Mouse (Mus musculus) gonadal fat pad, adult 2 months (tissue): Measurements from ENCODE around the gene Hp. TPM values are rescaled to one million over a fixed set of nuclear protein-coding genes. Genes with fewer than 3 reads are reported as not detected.

Source experiments
- DNase-seq: peaks from one replicate; pipeline ENCODE4 v3.0.0-alpha.2; 2012; ENCODE audit warnings: low read depth
- polyA plus RNA-seq: library from polyadenylated mRNA; depleted of rRNA; stranded (reverse); fragments of >200 nt; gene quantifications from 2 replicates; pipeline ENCODE4 v1.2.3, GENCODE M21; 2012; rRNA removed

Gene Hp
- polyA plus RNA-seq, 1 experiment: 2,456 TPM

GRCm38 (mm10) chr8:109564766-109565165 is 14.2 kb downstream of the Hp start:
- DNase-seq: no peak

DNA sequence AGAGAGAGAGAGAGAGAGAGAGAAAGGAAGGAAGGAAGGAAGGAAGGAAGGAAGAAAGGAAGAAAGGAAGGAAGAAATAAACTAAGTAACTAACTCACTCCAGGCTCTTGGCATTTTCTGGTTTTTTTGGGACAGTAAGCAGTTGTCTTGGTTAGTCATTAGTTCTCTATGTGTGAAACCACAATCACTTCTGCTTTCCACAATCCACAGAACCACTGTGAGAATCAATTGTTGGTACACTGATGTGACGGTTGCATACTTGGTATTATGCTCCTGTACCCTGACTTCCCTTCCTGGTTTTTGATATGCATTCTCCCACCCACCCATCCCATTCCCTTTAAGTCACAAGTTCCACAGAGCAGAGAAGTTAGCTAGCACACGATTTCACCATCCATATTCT is 15.1 kb downstream of the Hp start:
- DNase-seq: no peak

GRCm38 (mm10) chr8:109551663-109552062 is 27.3 kb downstream of the Hp start:
- DNase-seq: no peak

DNA sequence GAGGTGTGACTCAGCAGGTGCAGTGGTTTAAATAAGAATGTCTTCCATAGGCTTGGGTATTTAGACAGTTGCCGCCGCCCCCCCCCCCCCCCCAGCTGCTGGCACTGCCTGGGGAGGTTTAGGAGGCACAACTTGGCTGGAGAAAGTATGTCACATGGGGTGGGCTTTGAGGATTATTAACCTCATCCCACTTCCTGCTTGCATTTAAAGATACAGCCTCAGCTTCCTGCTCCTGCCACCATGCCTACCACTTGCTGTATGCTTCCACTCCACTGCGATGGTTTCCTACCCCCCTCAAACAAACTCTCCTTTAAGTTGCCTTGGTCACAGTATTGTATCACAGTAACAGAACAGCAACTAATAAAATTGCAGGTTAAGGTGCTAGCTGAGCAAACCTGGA is 34.9 kb downstream of the Hp start:
- DNase-seq: no peak

DNA sequence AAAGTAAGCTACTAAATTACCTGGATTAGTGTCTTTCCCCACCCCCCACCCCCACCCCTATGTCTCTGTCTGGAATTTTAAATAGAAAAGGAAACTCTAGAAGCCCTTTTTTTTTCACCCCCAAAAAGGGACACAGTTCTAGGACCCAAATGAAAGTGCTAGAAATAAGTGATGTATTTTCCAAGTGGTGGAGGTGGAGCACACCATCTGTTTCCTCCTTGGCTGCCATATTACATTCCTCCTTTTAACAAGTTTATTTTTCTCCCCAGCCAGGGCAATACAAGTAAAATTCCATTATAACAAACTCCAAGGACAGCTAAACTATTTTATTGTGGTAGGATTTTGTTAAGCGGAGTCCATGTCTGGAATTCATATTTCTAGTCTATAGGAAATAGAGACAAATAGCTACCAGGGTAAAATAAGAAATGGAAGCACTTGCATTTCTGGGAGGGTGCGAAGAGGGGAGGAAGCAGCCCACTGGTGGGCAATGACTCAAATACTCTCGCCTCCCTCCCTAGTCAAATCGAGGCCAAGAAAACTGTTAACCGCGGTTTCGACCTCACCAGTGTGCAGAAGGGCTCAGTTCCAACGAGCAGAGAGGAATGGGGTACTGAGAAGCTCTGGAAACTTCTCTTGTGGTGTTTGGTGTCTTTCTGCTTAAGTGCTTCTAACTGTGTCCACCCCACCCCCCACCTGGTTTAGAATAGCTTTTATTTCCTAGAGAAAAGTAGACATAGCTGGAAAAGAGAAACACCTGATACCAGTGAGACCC is 36.0 kb downstream of the Hp start:
- no peak for DNase-seq

GRCm38 (mm10) chr8:109542165-109542564 is 36.8 kb downstream of the Hp start:
- DNase-seq: no peak

DNA sequence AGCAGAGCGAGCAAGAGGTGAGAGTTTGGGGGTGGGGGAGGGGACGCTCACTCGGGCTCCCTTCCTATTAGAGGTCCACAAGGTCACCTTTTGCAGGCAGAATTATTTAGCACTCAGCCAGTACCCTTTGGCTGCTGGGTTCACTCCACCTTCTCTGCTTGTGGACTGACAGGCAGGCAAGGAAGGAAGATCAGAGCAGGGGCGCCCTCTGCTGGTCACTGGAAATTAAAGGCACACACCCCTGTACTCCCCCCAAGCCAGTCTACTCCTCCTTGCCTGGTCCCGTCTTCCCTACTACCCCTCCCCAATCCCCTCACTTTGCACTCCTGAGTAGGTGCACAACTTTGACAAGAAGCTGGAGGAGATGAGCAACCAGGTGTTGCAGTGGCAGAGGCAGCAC is 42.3 kb downstream of the Hp start:
- no peak for DNase-seq

- DNase-seq: no peak
Observed at GRCm38 (mm10) chr8:109535140-109535990, 43.6 kb downstream of the Hp start.

Other genes with a start within 250 kb of the Hp start
- 0.36 and 0.76 TPM in 2 replicates for gene Pmfbp1, start 85.1 kb downstream of the Hp start, polyA plus RNA-seq
- gene Dhx38, start 13.3 kb downstream of the Hp start, polyA plus RNA-seq: 14.0 and 16.7 TPM in 2 replicates
- gene Txnl4b, start 13.3 kb downstream of the Hp start, polyA plus RNA-seq: 7.0 and 8.0 TPM in 2 replicates
- 26.9 and 28.9 TPM in 2 replicates for gene Dhodh, start 29.5 kb upstream of the Hp start, polyA plus RNA-seq
- 0.26 and 0.85 TPM in 2 replicates for gene Pkd1l3, start 35.3 kb upstream of the Hp start, polyA plus RNA-seq
- 53.2 and 58.4 TPM in 2 replicates for gene Ist1, start 114.1 kb upstream of the Hp start, polyA plus RNA-seq
- gene Zfp821, start 126.4 kb upstream of the Hp start, polyA plus RNA-seq: 8.2 and 8.4 TPM in 2 replicates
- 14.4 and 15.2 TPM in 2 replicates for gene Atxn1l, start 158.6 kb upstream of the Hp start, polyA plus RNA-seq
- gene Ap1g1, start 199.4 kb upstream of the Hp start, polyA plus RNA-seq: 44.1 and 44.8 TPM in 2 replicates